Mouse (Mus musculus) thymus, adult 2 months (tissue): Measurements from ENCODE around the gene Cfi.

Experiments used
- CTCF ChIP-seq: fragments of 200-500 bp; IDR thresholded peaks from 2 replicates; pipeline ENCODE4 v1.5.1; 2012; ENCODE audit warnings: mild to moderate bottlenecking, control low read depth, low read length, moderate library complexity, borderline replicate concordance; ENCODE audit not compliant: control insufficient read depth, poor library complexity, insufficient read depth; ENCODE audit errors: extremely low read depth
- POLR2A ChIP-seq: fragments of 200-500 bp; IDR thresholded peaks from 2 replicates; pipeline ENCODE4 v1.6.1; 2012; ENCODE audit warnings: mild to moderate bottlenecking, low read length, control low read depth, moderate library complexity; ENCODE audit not compliant: control insufficient read depth, poor library complexity, insufficient read depth; ENCODE audit errors: extremely low read depth

DNA sequence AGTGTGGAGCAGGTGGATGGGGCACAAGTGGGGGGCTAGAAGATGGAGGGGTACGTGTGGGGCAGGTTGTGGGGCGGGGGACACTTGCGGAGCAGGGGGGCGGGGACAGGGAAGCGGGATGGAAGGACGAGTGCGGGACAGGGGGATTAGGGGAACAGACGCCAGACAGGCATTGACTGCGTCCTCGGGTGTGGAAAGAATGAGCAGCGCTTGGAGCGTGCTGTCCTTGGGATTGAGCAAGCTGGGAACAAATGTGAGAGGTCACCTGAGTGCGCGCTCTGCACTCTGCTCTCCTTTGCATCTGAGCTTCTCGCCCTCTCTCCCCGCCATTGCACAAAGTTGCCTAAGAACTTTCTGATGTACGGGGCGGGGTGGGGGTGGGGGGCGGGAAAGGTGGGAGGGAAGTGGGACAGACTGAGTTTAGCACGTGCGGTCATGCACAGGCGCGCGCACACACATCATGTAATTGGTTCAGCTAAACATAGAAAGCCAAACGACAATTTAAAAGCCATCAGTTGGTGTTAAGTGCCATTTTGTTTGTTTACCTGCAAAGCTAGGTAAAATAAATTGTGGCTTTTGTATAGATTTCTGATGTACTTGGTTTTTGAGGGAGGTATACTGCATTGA lies 43.6 kb downstream of the Cfi start:
- no peak for TF ChIP-seq POLR2A
- TF ChIP-seq CTCF: no peak
